Mouse (Mus musculus) erythroid progenitor cell, adult 5-6 weeks (primary cell): ENCODE results near the gene Depdc5. TPM values are rescaled to one million over a fixed set of nuclear protein-coding genes. Genes with fewer than 3 reads are reported as not detected.
A peak's percentile ranks its signal among the peaks of the same experiment; 100 is the strongest.
"Not testable (repeated sequence)": the region's sequence is repeated elsewhere in the genome, so short reads cannot be mapped to it uniquely, and the experiment has no call there.

Experiments used
- ATAC-seq: replicated peaks from 2 replicates; pipeline ENCODE4 v1.8.0; 2016; ENCODE audit warnings: moderate number of reproducible peaks, mild to moderate bottlenecking, moderate TSS enrichment, inconsistent platforms; ENCODE audit not compliant: poor library complexity, low FRiP score, severe bottlenecking
- total RNA-seq, 2 experiments: library from RNA; stranded (forward) in 1 of 2; stranded (reverse) in 1 of 2; fragments of 150-400 nt in 1 of 2; fragments of 186-747, 209-891 nt in 1 of 2; gene quantifications; 2 replicates each; pipeline versions ENCODE4 v1.2.3 to v1.2.4; 2015 to 2017; ENCODE audit warnings: low replicate concordance in 2 of 2

The Depdc5 gene
- total RNA-seq (2015; ENCODE audit: low replicate concordance) (20.9 and 29.8 TPM in 2 replicates), total RNA-seq (2017; ENCODE audit: low replicate concordance) (22.3 and 32.3 TPM in 2 replicates)

- peak; percentile 98 for ATAC-seq
Observed at GRCm38 (mm10) chr5:32863253-32864228, at the start of gene Depdc5. TSS of gene Depdc5 (plus strand) at chr5:32863701.

GRCm38 (mm10) chr5:32815396-32815795 lies 48.1 kb upstream of the Depdc5 start:
- ATAC-seq = no peak

GRCm38 (mm10) chr5:32820471-32820870 lies 43.0 kb upstream of the Depdc5 start:
- ATAC-seq = no peak

GRCm38 (mm10) chr5:32827009-32827408 lies 36.5 kb upstream of the Depdc5 start, which contains the start of gene Gm20671:
TSS of gene Gm20671 (minus strand) at chr5:32827109.
- no peak for ATAC-seq

GRCm38 (mm10) chr5:32828766-32829165 lies 34.7 kb upstream of the Depdc5 start:
- not testable (repeated sequence) for ATAC-seq

- no peak for ATAC-seq
Observed at GRCm38 (mm10) chr5:32830054-32830453, 33.4 kb upstream of the Depdc5 start.

GRCm38 (mm10) chr5:32834497-32834896 lies 29.0 kb upstream of the Depdc5 start:
- no peak for ATAC-seq

GRCm38 (mm10) chr5:32836976-32837375 lies 26.5 kb upstream of the Depdc5 start:
- ATAC-seq = no peak

GRCm38 (mm10) chr5:32840029-32840428 lies 23.5 kb upstream of the Depdc5 start:
- no peak for ATAC-seq

- ATAC-seq = no peak
Observed at GRCm38 (mm10) chr5:32849178-32849577, 14.3 kb upstream of the Depdc5 start.

GRCm38 (mm10) chr5:32849580-32849979 lies 13.9 kb upstream of the Depdc5 start:
- not testable (repeated sequence) for ATAC-seq

GRCm38 (mm10) chr5:32852026-32852425 lies 11.5 kb upstream of the Depdc5 start:
- no peak for ATAC-seq

GRCm38 (mm10) chr5:32853731-32854507 lies 9.6 kb upstream of the Depdc5 start, which contains the start of gene Prr14l:
TSS of gene Prr14l (minus strand) at chr5:32854256.
- ATAC-seq = peak; percentile 97

GRCm38 (mm10) chr5:32854818-32855217 lies 8.7 kb upstream of the Depdc5 start:
- no peak for ATAC-seq

- not testable (repeated sequence) for ATAC-seq
Observed at GRCm38 (mm10) chr5:32855274-32855673, 8.2 kb upstream of the Depdc5 start.

GRCm38 (mm10) chr5:32857781-32858220 lies 5.7 kb upstream of the Depdc5 start:
- ATAC-seq = 0 out of 2 replicates have a peak, but pooled peaks have one; percentile 38

GRCm38 (mm10) chr5:32861082-32861481 lies 2.4 kb upstream of the Depdc5 start:
- ATAC-seq = no peak

- no peak for ATAC-seq
Observed at GRCm38 (mm10) chr5:32862469-32863132, 900 bp upstream of the Depdc5 start.

GRCm38 (mm10) chr5:32869389-32870024 lies 6.0 kb downstream of the Depdc5 start:
- ATAC-seq = no peak
